Mouse (Mus musculus) urinary bladder, postnatal 14 days (tissue): ENCODE data around the gene Adamts2.

Experiments used
- DNase-seq: peaks from one replicate; pipeline ENCODE4 v3.0.0; 2021; ENCODE audit warnings: low spot score

Adamts2 gene

DNA sequence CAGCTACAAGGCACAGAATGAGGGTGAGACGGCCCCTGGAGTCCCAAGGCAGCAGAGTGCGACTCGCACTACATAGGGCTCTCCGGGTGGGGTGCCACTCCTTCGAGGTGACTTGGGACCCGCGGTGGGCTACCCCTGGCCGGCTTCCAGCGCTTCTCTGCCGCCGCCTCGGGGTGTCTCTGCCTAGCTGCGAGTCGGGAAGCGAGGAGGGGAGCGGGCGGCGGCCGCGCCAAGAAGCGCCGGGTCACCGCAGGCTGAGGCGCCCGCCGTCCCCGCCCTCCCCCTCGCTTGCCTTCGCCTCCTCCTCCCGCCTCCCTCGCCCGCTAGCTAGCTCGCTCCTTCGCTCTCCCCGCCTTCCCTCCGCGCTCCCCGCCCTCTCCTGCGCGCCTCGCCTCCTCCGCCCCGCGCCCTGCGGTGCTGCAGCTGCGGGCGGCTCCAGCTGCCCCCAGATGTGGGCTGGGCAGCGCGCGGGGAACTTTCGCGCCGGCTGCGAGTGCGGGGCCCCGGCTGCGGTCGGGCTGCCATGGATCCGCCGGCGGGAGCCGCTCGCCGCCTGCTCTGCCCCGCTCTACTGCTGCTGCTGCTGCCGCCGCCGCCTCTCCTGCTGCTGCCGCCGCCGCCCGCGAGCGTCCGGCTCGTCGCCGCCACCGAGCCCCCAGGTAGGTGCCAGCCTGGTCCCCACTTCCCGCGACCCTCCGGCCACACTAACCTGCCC lies at the start of gene Adamts2:
Adamts2 (plus strand) TSS at position 444 of the 715 bp plus-strand sequence.
- DNase-seq = peak; percentile 80

DNA sequence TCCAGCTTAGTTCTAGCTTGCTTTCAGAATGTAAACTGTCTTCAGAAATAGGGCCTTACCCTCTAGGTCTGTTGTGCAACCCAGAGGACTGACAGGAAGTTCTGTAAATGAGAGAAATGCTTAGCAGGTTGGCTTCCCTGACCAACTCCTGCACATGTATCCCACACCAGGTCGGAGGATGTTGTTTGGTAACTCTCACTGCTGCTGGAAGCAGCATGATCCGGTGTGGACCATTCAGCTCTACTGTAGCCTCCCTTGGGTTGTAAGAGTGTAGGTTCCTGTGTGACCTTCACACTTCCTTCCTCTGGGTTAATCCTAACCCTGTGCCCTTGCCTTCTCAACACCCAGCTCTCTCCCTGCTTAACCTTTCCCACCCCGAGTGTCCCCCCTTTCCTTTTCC lies 44.8 kb upstream of the Adamts2 start:
- DNase-seq = no peak

- no peak for DNase-seq
These were observed 42.8 kb upstream of the Adamts2 start for GRCm38 (mm10) chr11:50559108-50559507.

DNA sequence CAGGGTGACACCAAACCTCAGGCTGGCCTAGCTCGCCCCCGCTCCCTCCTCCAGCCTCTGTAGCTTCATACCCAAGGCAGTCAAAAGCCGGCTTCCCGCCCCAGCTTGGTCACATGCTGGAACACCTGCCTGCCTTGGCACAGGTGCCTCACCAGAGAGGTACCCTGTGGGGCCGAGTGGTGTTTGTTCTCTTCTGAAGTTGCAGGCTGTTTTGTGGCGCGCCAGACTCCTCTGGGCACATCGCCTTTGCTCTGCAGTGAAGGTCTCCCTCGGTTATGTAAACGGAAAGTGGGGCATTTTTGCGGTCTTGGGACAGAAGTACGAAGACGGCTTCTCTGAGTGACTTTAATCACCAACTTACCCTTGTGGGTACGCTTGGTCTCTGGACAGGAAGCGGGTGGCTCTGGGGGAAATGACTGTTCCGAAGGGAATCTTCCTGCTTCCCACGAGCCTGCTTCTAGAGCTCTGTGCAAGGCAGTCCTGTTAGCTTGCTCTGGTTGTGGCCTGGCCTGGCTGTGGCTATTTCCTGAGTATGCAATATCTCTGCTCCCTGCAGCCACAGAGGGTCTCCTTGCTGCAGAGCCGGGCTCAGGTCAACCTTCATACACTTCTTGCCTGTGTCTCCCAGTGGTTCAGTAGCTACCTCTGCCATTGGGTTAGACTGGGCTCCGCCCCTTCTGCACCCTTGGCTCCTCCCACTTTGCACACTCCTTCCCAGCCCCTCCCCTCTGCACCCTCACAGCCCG lies 36.2 kb upstream of the Adamts2 start:
- no peak for DNase-seq

DNA sequence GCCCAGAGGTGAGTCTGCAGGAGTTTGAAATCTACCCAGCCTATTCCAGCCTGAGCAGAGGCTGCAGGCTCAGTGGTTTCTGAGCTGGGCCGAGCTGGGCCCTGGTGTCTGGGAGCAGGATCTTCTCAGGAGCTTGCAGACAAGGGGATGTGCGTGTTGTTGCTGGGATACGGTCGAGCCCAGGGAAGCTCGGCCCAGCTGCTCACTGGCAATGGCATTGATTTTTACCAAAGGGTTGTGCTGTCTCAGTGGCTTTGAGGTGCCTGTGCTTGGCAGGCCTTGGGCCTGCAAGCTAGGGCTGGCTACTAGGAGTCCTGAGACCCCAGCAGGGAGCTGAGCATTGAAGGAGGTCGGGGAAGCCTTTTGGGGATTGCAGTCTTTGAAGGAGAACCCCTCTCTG lies 30.4 kb upstream of the Adamts2 start:
- DNase-seq = no peak

- DNase-seq = no peak
These were observed 25.4 kb upstream of the Adamts2 start for GRCm38 (mm10) chr11:50576521-50576920.

- DNase-seq = peak; percentile 33
These were observed 14.9 kb upstream of the Adamts2 start for GRCm38 (mm10) chr11:50587026-50587425.

- peak; percentile 38 for DNase-seq
These were observed 14.1 kb upstream of the Adamts2 start for GRCm38 (mm10) chr11:50587787-50588186.

- peak; percentile 48 for DNase-seq
These were observed 12.8 kb upstream of the Adamts2 start for GRCm38 (mm10) chr11:50589060-50589459.

DNA sequence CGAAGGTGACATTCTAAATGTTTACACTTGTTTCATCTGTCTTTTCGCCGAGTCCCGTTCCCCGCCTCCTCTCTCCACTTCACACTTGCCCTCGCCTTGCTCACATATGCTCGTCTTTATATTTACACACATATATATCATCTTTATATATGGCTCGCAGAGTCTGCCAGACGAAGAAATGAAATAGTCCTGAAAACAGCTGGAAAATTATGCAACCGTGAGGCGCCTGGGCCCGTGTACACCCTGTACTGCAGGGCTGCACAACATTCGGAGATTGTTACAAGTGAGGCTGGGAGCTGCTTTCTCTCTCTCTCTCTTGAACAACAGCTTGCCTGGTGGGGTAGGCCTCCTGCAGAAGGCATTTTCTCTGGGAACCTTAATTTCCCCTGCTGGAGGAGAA lies 10.8 kb upstream of the Adamts2 start:
- DNase-seq = no peak

GRCm38 (mm10) chr11:50592892-50593553 lies 8.9 kb upstream of the Adamts2 start:
- DNase-seq = no peak

GRCm38 (mm10) chr11:50596571-50596970 lies 5.3 kb upstream of the Adamts2 start:
- no peak for DNase-seq

- DNase-seq = no peak
These were observed 2.7 kb upstream of the Adamts2 start for GRCm38 (mm10) chr11:50599156-50599555.

- DNase-seq = peak; percentile 45
These were observed 635 bp downstream of the Adamts2 start for GRCm38 (mm10) chr11:50602356-50603081.

DNA sequence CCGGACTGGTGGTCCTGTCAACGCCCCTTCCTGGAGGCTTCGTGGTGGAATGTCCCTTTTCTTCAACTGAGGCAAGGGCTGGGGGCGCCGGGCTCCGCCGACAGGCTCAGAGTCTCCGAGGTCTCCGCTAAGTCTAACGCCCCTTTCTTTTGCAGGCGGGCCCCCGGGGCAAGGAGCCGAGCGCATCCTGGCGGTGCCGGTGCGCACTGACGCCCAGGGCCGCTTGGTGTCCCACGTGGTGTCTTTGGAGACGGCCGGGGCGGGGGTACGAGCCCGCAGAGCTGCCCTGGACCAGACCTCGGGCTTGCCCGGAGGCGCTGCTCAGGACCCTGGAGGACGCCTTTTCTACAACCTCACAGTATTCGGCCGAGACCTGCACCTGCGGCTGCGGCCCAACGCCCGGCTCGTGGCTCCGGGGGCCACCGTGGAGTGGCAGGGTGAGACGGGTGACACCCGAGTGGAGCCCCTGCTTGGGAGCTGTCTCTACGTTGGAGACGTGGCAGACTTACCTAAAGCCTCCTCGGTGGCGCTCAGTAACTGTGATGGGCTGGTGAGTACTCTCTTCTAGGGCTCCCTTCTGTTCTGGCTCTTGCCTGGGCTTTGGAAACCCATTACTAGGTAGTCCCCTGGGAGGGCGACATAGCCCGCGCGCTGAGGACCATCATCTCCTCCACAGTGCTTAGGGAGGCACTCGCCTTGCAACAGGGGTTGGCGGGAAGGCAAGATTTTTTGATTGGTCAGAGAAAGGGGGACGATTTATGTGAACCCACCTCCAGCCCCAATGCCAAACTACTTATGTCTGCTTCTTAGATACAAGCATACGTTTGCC lies 1.4 kb downstream of the Adamts2 start:
- peak; percentile 57 for DNase-seq

- DNase-seq = no peak
These were observed 2.5 kb downstream of the Adamts2 start for GRCm38 (mm10) chr11:50604371-50604770.

DNA sequence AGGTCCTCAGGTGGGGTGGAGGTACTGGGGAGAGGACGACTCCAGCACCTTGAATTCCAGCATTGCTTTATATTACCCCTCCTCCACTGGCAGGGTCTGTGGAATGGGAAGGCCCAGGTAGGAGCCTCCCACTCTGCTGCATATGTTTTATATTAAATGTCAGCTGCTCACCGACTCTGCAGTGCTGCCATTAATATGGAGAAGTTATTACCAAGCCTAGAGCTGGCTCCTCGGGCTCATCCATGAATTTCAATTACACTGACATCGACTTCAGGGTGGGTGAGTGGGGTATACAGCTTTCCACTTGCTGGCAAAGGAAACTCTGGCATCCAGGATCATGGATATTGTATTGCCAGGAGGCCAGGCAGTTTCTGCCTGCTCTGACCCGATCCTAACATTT lies 9.3 kb downstream of the Adamts2 start:
- DNase-seq = no peak

DNA sequence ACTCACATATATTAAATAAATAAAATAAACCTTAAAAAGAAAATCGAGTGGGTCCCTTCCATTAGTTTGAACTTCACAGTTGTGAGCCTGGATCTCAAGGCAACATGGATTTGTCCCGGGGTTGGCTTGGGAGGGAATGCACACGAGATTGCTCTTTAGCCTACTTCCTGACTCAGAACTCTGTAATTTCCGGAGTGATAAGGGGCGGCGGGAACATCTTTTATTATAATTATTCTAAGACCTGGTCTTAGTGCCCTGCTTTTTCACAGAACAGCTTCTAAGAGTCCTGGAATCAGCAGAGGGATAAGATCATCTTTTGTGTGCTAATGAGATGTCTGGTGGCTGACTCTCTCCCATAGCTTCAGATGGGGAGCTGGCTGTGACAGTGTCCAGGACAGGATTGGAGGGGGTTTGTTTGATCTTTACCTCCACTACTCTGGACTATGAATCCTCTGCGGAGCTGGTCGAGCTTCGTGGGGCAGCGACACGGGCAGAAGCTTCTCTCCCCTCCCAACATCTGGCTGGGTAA lies 15.2 kb downstream of the Adamts2 start:
- no peak for DNase-seq

DNA sequence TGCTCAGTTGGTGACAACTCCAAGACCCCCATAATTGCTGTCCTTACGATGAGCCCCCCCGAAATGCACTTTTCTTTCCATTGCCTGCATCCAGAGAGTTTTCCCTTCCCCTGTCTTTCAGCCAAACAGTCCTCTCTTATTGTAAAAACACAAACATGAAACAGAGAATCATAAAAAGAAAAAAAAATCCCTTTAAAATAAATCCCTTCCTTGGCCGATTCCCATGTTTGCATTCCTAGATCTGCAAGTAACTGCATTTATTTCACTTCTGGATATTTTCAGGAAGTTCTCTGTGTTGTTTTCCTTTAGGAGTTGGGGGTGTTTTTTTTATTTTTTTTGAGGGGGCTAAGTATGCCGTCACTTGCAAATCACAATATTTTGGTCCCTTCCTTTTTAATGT lies 19.0 kb downstream of the Adamts2 start:
- DNase-seq = no peak

DNA sequence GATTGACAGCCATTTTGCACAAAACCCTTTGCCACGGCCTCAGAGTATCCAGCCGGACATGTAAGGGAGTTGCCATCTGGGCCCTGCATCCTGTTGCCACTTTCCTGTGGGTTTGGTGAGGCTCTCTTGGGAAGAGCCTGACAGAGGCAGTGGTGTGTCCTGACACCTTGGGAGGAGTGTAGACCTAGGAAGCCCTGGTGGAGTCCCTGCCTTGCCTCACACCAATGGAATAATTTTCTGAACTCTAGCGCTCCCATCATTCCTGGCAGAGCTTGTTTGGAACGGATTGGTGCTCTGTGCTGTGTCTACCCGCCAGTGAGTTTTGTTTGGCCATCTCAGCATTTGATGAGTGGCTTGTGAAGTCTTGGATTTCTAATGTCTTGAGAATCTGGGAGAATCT lies 19.5 kb downstream of the Adamts2 start:
- no peak for DNase-seq

GRCm38 (mm10) chr11:50622238-50622726 lies 20.4 kb downstream of the Adamts2 start:
- DNase-seq = peak; percentile 79
